Mouse (Mus musculus) activated CD4-positive, CD25-positive, alpha-beta regulatory T cell, adult 9 weeks (primary cell): ENCODE measurements around the gene Hip1. TPM values are rescaled to one million over a fixed set of nuclear protein-coding genes. Genes with fewer than 3 reads are reported as not detected.

Experiments used
- polyA plus RNA-seq: library from polyadenylated mRNA; unstranded; fragments of 100-300 nt; shearing (Covaris generic); gene quantifications from one replicate; pipeline ENCODE4 v1.2.1, GENCODE M21; 2017

Gene Hip1
- polyA plus RNA-seq = 15.7 TPM

DNA sequence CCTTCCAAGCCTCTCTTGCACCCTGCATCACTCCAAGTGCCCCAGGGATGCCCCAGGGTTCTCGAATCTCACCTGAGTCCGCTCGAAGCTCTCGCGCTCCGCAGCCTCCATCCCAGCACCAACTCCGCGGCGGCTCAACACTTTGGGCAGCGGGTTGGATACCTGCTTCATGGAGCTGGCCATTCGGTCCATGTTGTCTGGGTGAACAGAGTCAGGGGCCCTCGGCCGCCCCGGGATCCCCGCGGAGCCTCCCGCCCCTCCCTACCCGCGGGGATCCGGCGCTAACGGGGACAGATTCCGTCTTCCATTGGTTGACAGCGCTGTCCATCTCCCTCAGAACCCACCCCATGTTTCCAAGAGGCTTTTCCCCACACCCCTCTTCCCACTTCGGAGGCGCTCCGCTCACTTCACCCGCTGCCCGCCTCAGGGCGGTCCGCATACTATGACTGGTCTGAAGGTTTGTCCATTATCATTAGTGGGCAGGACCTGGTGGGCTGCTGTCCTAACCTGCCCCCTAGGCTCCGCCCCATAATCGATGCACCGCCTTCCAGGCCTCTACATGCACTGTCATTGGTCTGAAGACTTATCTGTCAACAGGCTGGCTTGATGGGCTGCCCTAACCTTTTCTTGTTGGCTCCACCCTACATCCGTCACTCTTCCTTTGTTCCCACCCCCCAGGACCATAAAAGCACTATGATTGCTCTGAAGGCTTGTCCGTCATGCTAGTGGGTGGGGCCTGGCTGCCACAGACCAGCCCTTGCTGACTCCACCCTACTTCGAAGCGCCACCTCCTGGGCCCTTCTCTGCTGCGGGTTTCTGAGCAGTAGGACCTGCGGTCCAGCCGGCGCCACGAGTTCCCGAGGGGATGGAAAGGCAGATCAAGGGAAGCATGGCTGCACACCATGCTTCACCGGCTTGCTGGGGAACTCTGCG, at the start of gene Hip1:
Gene Hip1, minus strand, starts transcription at position 256 of the 933 bp plus-strand sequence.

GRCm38 (mm10) chr5:135573006-135573405, 28.1 kb upstream of the Hip1 start, which contains the start of gene Ccl24:
Ccl24 (minus strand) TSS chr5:135573049.

DNA sequence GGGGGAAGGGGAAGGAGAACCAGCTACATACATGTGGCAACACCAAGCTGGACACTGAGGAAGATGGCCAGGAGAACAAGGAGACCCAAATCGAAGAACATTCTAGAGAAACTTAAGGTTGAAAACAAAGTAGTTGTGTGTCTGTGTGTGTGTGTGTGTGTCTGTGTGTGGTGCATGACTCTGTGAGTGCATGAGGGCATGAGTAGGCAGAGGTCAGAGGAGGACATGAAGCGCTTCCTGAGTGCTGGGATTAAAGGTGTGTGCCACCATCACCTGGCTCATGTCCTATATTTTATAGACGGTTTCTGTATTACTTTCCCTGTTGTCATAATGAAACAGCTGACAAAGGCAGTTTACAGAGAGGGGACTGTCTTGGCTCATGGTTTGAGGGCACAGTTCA, 18.5 kb upstream of the Hip1 start, which contains the start of gene Ccl26:
Gene Ccl26, minus strand, starts transcription at position 101 of the 400 bp plus-strand sequence.

GRCm38 (mm10) chr5:135394004-135394823, 150.7 kb downstream of the Hip1 start, which contains the start of gene Pom121:
Pom121 (minus strand) TSS chr5:135394546.

GRCm38 (mm10) chr5:135369787-135370654, 174.9 kb downstream of the Hip1 start, which contains the start of gene Nsun5:
Nsun5 (plus strand) TSS chr5:135369953.

Other genes with a start within 250 kb of the Hip1 start
- not detected for gene Fkbp6, start 195.1 kb downstream of the Hip1 start, polyA plus RNA-seq
- not detected for gene Trim50, start 191.8 kb downstream of the Hip1 start, polyA plus RNA-seq
- 51.0 TPM for gene Nsun5, start 175.2 kb downstream of the Hip1 start, polyA plus RNA-seq
- 4.1 TPM for gene Pom121, start 150.6 kb downstream of the Hip1 start, polyA plus RNA-seq
- not detected for gene Ccl26, start 18.4 kb upstream of the Hip1 start, polyA plus RNA-seq
- not detected for gene Ccl24, start 27.9 kb upstream of the Hip1 start, polyA plus RNA-seq
- 29.1 TPM for gene Rhbdd2, start 87.5 kb upstream of the Hip1 start, polyA plus RNA-seq
- 85.0 TPM for gene Por, start 124.9 kb upstream of the Hip1 start, polyA plus RNA-seq
- 60.2 TPM for gene Tmem120a, start 199.3 kb upstream of the Hip1 start, polyA plus RNA-seq
- gene Styxl1, start 233.3 kb upstream of the Hip1 start, polyA plus RNA-seq = 0.67 TPM
- gene Mdh2, start 233.4 kb upstream of the Hip1 start, polyA plus RNA-seq = 545 TPM